Mouse (Mus musculus) regulatory T cell (primary cell): ENCODE results near the gene Akr1b8.
"Not testable (repeated sequence)": the region's sequence is repeated elsewhere in the genome, so short reads cannot be mapped to it uniquely, and the experiment has no call there.

Experiments
- in situ Hi-C: fragments of 300-600 bp; cut with MboI, MseI; formaldehyde crosslinking; loops from one replicate; pipeline ENCODE4 v1.15.1; 2025; ENCODE audit warnings: high pct_unique_total_duplicates

Gene Akr1b8

DNA sequence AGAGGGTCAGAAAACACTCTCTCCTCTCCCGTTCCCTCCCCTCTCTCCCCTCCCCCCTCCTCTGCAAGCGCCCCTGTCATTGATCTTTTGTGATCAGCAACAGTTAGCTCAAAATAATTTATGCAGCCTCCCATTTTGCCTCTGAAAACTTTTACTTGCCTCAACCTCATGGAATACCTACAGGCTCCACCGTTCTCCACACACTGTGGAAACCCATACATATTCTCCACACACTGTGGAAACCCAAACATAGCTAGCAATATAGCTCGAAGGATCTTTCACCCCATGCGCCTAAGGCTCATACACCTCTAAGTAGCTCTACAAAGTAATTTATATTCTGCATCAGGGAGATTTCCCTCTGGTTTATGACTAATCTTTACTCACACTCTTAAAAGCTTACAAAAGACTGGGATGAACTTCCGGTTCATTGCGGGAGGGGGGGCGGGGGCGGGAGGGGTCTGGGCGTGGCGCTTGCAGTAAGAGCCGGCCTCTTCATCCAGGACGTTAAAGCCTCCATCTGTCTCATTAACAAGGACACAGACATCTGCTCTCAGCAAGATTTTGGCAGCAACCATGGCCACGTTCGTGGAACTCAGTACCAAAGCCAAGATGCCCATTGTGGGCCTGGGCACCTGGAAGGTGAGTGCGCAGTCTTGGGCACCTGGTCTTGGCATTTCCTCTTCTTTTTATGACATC lies at the start of gene Akr1b8:
Gene Akr1b8 (plus strand): TSS at position 462 of the 696 bp plus-strand sequence.
- in situ Hi-C loops: no loop called here

DNA sequence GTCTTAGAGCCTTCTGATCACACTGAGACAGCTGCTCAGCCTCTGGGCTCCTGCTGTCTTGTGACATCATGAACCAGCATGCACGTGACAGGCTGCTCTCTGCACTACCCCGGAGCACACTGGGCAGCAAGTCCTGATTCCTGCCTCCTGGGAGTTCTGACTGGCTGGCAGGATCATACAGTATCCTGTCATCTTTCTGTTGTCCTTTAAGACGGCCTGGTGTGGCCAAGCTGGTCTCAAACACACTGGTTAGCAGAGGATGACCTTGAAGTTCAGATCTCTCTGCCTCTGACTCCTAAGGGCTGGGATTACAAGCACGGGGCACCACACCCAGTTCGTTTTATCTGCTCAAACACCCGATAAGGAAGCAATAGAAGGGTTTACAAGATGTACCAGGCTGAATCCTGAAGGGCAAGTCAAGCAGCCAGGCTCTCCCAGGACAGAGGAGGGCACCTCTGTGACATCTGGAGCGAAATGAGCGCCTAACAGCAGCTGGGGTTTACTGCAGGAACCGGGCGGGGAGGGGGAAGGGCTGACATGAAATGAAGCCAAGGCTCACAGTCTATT lies 49.2 kb upstream of the Akr1b8 start:
- in situ Hi-C loops: no loop called here

DNA sequence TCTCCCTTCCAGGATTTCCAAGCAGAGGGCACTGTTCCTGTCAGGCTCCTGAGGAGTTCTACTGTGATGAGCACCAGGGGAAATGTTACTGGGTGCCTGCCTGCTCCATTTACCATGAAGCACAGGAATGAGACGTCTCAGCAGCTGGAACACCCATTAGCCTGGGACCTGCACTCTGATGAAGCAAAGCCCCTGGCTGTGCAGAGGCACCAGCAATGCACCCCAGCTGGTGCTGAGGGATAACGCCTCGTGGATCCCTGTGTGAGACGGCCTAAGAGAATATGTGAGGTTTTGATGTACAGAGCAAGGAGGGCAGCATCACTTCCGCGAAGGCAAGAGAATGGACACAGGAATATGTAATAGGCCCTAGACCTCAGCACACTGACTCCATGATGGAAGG lies 47.1 kb upstream of the Akr1b8 start:
- in situ Hi-C loops: no loop called here

DNA sequence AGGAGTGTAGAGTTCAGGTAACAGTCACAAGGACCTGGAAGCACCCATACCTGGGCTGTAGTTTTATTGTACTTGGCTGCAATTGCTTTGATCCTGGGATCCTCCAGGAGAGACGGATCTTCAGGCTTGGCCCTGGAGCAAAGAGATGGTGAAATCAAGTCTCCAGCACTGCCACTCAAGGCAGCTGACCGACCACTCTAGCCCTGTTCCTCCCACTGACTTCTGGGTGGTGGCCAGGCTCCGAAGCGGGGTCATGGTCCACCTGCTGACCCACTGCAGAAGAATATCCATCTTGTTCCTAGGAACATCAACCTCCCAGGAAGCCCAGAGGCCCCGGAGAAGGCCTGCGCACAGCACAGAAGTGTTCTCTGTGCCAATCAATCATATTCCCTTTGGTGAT lies 44.4 kb upstream of the Akr1b8 start:
- in situ Hi-C loops: no loop called here

DNA sequence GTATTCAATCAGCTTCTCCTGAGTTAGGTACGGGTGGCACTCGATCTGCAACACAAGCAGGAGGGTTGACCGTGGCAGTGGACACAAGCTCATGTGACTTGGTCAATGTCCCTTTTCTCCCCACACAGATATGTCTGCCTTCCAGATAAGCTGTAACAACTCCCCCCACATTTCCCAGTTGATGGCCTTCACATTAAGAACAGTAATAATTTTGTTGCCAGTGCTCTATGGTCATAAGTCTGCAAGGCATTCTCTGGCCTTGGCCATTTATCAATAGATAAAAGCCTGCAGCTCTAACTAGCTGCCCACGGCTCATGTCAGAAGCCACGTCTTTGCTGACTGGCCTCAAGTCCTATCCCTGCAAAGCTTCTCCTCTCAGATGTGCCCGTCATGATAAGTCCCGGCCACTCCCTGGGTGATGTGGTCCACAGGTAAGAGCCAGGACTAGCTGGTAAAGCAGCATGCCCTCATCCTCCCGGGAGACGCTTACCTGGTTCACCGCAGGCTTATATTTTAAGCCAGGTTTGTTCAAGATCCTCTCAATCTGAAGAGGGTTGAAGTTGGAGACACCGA lies 43.8 kb upstream of the Akr1b8 start:
- in situ Hi-C loops: no loop called here

DNA sequence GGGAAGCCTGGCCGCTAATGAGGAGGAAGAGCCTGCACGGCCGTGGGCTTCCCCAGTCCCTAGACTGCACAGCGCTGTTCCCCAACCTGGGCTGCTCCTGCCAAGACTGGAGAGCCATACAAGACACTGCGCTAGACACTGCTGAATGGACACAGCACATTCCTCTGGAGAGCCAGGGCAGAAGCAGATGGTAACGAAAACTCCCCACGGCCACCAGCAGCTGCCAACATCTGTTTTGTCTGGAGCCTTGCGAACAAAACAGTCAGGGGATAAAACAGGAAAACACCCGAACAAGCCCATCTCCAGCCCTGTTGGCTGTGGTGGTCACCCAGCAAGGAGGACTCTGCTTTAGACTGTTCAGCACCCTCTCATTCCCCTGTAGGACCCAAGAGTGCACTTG lies 40.5 kb upstream of the Akr1b8 start:
- in situ Hi-C loops: no loop called here

DNA sequence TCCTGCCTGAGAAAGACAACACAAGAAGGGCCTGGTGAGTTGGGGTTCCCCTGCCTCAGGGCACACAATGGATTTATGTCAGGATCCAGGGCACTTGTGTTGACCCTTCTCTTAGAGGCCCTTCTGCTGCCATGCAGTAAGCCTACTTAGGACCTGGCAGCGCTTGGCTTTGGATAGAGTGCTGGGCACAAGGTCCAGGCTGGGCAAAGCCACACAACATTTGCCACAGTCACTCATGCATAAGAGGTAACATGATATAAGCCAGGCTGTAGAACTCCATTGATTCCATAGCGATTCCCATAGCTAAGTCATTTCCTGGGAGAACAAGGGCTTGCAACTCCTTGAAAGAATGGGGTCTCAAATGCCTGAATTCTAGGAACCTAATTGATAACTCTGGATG lies 40.0 kb upstream of the Akr1b8 start:
- in situ Hi-C loops: no loop called here

DNA sequence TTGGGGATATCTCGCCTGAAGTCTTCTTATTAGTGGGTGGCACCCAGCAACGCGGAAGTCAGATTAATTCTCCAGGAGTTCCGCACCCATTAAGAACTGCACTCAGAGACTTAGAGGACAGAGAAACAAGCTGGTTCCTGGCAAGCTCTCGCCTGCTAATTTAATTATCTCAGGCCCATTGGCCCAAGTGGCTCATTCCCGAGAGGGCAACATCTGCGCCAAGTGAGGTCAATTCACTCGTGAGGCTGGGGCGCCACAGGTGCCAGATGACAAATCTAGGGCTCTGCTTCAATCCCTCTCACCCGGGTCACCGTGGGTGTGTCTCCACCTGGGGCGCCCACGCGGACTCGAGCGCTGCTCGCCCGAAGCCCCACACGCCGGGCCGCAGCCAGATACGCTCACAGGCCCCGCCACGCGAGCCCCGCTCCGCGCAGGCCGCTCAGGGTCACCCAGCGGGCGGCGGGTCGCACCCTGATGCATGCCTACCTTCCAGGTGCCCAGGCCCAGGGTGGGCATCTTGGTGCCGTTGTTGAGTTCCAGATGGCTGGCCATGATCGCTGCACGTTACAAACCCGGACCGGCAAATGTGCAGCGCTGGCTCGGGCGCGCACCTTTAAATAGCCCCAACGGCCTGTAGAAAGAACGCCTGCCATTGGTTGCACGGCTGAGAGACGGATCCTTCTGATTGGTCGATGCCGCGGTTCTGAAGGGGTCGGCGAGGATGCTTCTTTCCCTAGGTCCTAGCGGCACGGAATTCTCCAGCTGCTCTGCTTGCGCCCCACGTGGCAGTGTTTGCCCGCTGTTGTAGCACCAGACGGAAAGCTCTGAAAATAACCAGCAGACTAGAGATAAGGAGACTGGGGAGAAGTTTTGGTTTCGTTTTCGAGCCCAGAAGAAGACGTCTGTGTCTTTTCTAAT lies 36.8 kb upstream of the Akr1b8 start, which contains the start of gene Akr1b3:
Gene Akr1b3 (minus strand): TSS at position 625 of the 918 bp plus-strand sequence.
- in situ Hi-C loops: no loop called here

DNA sequence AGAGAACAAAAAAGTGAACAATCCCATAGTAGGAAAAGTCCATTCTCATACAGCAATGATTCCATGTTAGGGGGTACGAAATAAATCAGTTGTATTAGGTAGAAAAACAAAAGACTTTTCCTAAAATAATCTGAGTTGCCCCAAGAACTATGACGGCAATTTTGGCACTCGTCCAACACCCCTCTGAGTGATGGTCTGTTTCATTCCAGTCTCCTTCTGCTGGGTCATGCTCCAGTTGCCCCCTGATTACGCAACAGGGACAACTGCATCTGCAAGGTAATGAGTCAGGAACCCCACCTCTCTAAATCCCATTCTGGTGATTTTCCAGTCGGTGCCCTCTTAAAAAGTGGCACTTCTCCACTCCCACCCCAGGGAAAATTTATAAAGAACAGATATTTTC lies 35.7 kb upstream of the Akr1b8 start:
- in situ Hi-C loops: no loop called here

DNA sequence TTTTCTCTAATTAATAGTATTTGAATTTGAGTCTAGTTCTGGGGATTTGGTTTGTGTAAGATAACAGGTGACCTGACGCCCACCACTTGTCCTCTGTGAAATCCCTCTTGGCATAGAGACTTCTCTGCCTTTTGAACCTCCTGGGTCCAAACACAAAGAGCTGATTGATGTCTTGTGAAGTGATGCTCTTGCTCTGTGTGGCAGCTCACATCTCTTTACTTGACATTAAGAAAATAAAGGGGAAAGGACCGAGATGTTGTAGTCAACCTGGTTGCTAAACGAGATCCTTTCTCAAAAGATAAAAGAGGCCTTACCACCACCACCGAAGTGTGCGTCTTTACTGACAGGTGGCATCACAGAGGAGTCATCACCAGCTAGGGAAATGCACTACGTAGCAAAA lies 35.3 kb upstream of the Akr1b8 start:
- in situ Hi-C loops: no loop called here

DNA sequence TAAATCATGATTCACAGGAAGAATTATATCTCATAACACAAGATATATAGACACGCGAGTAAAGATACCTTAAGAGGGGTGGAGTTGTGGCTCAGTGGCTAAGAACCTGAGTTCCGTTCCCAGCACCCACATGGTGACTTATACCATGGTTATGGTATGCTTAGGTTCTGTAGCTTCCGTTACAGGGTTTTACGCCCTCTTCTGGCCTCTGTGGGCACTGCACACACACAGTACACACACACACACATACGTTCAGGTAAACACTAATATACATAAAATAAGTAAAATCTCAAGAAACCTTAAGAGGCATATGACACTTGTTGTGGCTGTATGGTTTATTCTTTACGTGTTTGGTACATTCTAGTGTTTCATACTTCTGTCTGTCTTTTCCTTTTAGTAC lies 31.8 kb upstream of the Akr1b8 start:
- in situ Hi-C loops: no loop called here

DNA sequence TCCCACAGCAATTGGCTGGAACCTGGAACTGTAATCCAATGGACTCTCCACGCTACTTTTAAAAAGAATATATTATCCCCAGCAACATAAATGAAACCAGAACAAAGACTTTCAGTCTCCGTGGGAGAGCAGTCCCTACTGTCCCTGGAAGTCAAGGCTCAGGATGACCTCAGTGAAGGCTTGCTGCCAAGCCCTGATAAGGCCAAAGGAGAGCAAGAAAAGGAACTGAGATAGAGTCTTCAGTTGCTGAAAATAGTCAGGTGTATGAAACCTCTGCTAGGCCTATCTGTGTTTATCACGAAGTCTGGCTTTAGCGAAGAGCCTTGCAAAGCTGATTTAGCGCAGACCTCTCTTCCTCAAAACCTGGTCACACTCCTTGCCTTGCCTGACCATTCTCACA lies 22.5 kb upstream of the Akr1b8 start:
- in situ Hi-C loops: no loop called here

DNA sequence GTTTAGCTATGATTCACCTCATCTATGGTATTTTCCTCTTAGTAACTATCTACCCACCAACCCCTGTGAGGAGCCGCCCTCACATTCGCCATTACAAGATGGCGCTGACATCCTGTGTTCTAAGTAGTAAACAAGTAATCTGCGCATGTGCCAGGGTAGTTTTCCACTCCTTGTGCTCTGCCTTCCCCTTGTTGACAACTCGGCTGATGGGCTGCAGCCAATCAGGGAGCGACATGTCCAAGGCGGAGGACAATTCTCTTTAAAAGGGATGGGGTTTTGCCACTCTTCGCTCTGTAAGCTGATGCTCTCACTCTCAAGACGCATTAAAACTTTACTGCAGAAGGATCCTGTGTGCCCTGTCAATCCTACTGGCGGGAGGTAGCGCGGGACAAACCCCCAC lies 22.1 kb upstream of the Akr1b8 start:
- in situ Hi-C loops: not testable (repeated sequence)

DNA sequence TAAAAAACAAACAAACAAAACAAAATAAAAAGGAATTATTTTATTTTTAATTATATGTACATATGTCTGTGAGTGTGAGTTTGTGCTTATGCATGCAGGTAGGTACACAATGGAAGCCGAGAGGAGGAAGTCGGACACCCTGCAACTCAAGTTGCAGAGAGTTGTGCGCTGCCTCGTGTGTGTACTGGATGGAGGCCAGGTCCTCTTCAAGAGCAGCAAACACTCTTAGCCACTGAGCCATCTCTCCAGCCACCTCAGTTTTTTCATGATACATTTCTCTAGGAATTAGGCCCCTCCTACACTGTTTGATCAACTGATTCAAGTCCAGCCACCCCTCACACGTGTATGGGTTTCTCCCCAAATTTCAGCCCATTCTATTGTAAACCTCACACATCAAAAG lies 19.2 kb upstream of the Akr1b8 start:
- in situ Hi-C loops: loop anchor here (5.0 kb wide), 1 partner anchor 98 kb away; no protein-coding TSS in a partner anchor

DNA sequence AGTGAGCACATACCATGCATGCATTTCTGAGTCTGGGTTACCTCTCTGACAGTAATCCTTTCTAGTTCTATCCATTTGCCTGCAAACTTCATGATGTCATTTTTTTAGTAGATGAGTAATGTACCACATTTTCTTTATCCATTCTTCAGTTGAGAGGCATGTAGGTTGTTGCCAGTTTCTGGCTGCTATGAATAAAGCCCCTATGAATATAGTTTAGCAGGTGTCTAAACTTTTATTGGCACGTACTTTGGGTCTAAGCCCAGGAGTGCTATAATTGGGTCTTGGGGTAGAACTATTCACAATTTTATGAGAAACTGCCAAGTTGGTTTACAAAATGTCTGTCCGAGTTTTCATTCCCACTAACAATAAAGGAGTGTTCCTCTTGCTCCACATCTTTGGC lies 16.1 kb upstream of the Akr1b8 start:
- in situ Hi-C loops: loop anchor here (5.0 kb wide), 1 partner anchor 95 kb away; no protein-coding TSS in a partner anchor

DNA sequence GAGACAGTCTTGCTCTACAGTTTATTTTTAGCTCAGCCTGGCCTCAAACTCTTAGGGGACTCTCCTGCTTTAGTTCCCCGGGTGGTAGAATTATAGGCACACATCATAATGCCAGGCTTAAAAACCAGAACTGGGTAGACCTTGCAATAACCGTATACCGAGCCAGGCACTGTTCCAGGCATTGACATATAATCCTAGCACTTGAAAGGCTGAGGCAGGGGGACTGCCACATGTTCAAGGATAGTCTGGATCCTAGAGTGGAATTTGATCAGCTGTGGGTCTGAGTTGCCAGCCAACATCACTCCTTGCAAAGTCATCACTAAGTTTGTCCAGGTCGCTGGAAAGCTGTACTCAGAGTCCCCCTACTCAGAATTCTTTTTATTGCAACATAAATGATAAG lies 11.9 kb upstream of the Akr1b8 start:
- in situ Hi-C loops: loop anchor here (10.0 kb wide), 1 partner anchor 47 kb away; no protein-coding TSS in a partner anchor

DNA sequence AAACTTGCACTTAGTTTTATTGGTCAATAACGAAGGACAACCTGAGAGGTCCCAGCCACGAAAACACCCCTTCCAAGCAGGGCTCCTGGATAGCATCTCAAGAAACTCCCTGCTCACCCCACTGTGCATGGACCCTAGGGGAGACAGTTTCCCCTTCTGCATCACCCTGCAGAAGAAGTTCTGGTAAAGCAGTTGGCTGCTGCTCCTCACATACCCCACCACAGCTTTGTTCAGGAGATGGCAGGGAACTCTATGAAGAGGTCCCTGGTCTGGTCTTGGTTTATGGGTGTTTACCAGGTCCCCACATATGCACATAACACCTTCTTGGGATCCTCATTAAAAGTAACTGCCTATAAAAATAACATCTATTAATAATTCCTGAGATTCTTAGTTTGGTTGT lies 11.4 kb upstream of the Akr1b8 start:
- in situ Hi-C loops: loop anchor here (10.0 kb wide), 1 partner anchor 48 kb away; no protein-coding TSS in a partner anchor

DNA sequence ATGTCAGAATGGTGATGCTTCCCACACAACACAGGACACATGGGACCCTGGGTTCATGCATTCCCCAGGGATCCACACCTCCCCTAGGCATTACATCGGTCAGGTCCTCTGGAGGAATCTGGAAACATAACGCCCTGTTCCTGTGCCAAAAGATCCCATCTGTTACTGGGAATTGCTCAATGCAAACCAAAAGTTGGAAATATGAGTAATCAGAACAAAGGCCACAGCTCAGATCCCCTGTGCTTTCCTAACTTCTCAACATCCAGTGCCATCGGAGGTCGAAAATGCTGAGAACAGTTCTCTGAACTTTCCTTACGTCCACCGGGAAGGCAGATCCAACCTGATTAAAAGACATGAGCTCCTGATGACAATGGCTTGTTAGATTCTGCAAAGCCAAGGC lies 10.5 kb upstream of the Akr1b8 start:
- in situ Hi-C loops: loop anchor here (10.0 kb wide), 1 partner anchor 49 kb away; no protein-coding TSS in a partner anchor

DNA sequence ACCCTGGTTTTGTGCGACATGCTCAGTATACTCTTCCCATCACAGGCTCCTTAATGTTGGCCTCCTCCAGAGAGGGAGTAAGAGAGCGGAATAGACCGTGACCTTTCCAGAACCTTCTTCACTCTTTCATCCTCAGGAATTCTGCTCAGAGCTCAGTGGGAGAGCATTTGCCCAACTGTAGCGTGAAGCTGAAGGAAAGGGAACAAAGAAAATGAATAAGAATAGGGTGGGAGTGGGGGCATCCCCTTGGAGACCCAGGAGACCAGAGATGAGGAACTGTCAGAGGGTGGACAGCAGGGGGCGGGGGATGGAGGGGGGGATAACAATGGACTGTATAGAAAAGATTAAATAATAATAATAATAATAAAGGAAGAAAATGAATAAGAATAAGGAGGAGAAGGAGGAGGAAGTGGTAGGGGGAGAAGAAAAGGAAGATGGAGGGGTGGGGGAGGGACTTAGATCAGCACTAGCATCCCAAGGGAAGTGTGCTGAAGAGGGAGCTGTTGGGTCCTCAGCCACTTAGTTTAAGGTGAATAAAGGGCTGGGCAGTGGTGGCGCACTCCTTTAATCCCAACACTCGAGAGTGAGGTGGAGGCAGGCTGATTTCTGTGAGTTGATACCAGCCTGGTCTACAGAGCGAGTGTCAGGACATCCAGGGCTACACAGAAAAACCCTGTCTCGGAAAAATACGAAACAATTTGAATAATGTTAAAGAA lies 9.6 kb upstream of the Akr1b8 start:
- in situ Hi-C loops: loop anchor here (10.0 kb wide), 1 partner anchor 49 kb away; no protein-coding TSS in a partner anchor

DNA sequence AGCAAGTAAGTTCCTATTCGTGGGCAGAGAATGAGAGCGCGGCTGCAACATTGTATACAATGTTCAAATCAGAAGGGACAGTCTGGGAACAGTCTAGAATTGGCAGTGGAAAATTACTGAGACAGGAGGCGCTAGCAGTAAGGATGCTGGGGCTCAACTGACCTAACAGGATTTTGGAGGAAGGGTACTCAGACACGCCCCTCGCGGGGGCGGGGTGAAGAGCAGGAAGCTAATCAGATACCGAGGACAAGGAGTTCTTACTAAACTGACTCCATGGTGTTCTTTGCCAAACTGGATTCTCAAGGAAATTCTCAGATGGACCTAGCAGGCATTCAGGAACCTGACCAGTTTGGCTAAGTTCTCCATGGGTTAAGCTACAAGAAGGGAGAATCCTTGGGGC lies 9.0 kb upstream of the Akr1b8 start:
- in situ Hi-C loops: loop anchor here (10.0 kb wide), 1 partner anchor 50 kb away; no protein-coding TSS in a partner anchor
